Mouse (Mus musculus) heart, adult 2 months (tissue): ENCODE results near the gene Crb1.

Experiments
- CTCF ChIP-seq: fragments of 200-600 bp; IDR thresholded peaks from 2 replicates; pipeline ENCODE4 v1.8.1; 2022; ENCODE audit warnings: antibody characterized with exemption, mild to moderate bottlenecking, moderate library complexity
- EP300 ChIP-seq: fragments of 200-500 bp; IDR thresholded peaks from 2 replicates; pipeline ENCODE4 v1.6.1; 2011; ENCODE audit warnings: low read depth, low read length, control low read depth; ENCODE audit not compliant: insufficient read depth
- POLR2A ChIP-seq: fragments of 200-500 bp; IDR thresholded peaks from 2 replicates; pipeline ENCODE4 v1.6.1; 2011; ENCODE audit warnings: mild to moderate bottlenecking, low read depth, low read length, control low read depth; ENCODE audit not compliant: insufficient read depth

DNA sequence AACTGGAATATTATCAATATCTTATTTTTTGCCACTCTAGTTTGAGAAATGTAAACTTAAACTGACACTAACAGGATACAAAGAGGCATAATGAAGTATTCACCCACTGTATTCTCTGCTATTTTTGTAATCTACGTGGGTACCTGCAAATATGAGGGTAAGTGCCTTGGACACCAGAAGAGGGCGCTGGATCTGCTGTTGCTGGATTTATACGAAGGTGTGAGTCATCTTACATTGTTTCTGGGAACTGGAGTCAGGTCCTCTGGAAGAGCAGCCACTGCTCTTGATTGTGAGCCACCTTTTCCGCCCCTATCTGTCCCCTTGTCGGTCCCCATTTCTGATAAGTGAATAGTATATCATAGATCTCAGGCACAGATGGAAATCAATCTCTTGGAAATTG, 30.8 kb upstream of the Crb1 start:
- no peak for TF ChIP-seq CTCF
- no peak for TF ChIP-seq EP300
- TF ChIP-seq POLR2A, result no peak
